Mouse (Mus musculus): ENCODE data around the gene Usp4. TPM values are rescaled to one million over a fixed set of nuclear protein-coding genes. Genes with fewer than 3 reads are reported as not detected.

Usp4 gene
- polyA plus RNA-seq, 2 experiments, result 86.8 to 102 TPM

DNA sequence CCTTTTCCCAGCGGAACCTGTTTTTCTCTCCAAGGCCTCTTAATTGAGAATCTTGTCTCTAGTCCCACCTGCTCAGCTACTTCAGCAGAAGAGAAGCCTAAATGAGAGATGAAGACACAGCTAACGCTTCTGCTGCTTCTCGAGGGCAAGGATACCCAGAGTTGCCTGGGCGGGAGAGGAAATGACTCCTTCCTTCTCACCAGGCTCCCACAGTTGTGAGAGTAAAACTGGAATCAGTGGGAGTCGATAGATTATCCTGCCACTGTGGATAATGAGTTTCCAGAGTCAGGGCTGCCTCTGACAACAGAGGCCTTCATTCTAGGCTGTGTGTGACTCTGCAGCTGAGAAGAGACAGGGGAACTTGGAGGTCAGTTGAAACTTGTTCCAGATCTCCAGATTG is 92.8 kb downstream of the Usp4 start:
- Histone ChIP-seq H3K9me3 (ENCODE audit: control insufficient read depth, low read length) (no peaks in the 10 kb centered on the region), H3K4me1 (ENCODE audit: control insufficient read depth, insufficient read depth, low read length) (no peaks in the 10 kb centered on the region), H3K27ac (replicated peaks; ENCODE audit: low read depth, low read length) (no peak overlapping the region), H3K4me3 (replicated peaks; ENCODE audit: low read length) (no peak overlapping the region), H3K4me2 (replicated peaks; ENCODE audit: low read depth, low read length, severe bottlenecking) (no peak overlapping the region), H3K27me3 (ENCODE audit: control insufficient read depth, insufficient read depth, low read length) (no peaks in the 10 kb centered on the region), H3K9ac (ENCODE audit: low read depth, low read length, severe bottlenecking) (no peak overlapping the region; the same call in 1 of the 2 replicates), H3K36me3 (ENCODE audit: control insufficient read depth, insufficient read depth, low read length) (no peaks in the 10 kb centered on the region)
- WGBS, result 64% methylated on average over 5 of the region's 5 CpGs
- ATAC-seq (ENCODE audit: low FRiP score, low read depth), result no peak
- no peak for TF ChIP-seq POLR2A (IDR thresholded peaks at IDR 0.05; ENCODE audit: borderline replicate concordance, extremely low read depth, insufficient read depth, insufficient read length)
- no peak for DNase-seq (ENCODE audit: low spot score)

GRCm38 (mm10) chr9:108441236-108441919 is 93.7 kb downstream of the Usp4 start:
- no peak overlapping the region for H3K4me2 ChIP-seq (replicated peaks; ENCODE audit: low read depth, low read length, severe bottlenecking)
- H3K36me3 ChIP-seq (ENCODE audit: control insufficient read depth, insufficient read depth, low read length), result no peaks in the 10 kb centered on the region
- WGBS, result 83% methylated on average over 11 of the region's 11 CpGs
- H3K4me1 ChIP-seq (ENCODE audit: control insufficient read depth, insufficient read depth, low read length), result no peaks in the 10 kb centered on the region
- no peak overlapping the region for H3K4me3 ChIP-seq (replicated peaks; ENCODE audit: low read length)
- no peak overlapping the region for H3K9ac ChIP-seq (ENCODE audit: low read depth, low read length, severe bottlenecking)
- no peak for TF ChIP-seq POLR2A (IDR thresholded peaks at IDR 0.05; ENCODE audit: borderline replicate concordance, extremely low read depth, insufficient read depth, insufficient read length)
- H3K9me3 ChIP-seq (ENCODE audit: control insufficient read depth, low read length), result no peaks in the 10 kb centered on the region
- DNase-seq (ENCODE audit: low spot score) (peak; percentile 13), ATAC-seq (ENCODE audit: low FRiP score, low read depth) (no peak)
- no peaks in the 10 kb centered on the region for H3K27me3 ChIP-seq (ENCODE audit: control insufficient read depth, insufficient read depth, low read length)
- no peak overlapping the region for H3K27ac ChIP-seq (replicated peaks; ENCODE audit: low read depth, low read length)

Other genes starting within 250 kb of the Usp4 start
- 1.1 and 1.3 TPM in 2 replicates for gene Bsn, start 157.5 kb upstream of the Usp4 start, polyA plus RNA-seq (2012; rRNA removed)
- 0.68 and 0.73 TPM in 2 replicates for gene Bsn, start 157.5 kb upstream of the Usp4 start, polyA plus RNA-seq (2014; fragmentation: Nextera tagmentation; extraction: Ambion mirVana)
- gene Dag1, start 83.9 kb upstream of the Usp4 start, polyA plus RNA-seq (2012; rRNA removed), result 49.7 and 57.4 TPM in 2 replicates
- gene Dag1, start 83.9 kb upstream of the Usp4 start, polyA plus RNA-seq (2014; fragmentation: Nextera tagmentation; extraction: Ambion mirVana), result 77.4 and 82.5 TPM in 2 replicates
- gene Nicn1, start 57.4 kb upstream of the Usp4 start, polyA plus RNA-seq (2012; rRNA removed), result 37.5 and 61.3 TPM in 2 replicates
- 40.2 and 49.6 TPM in 2 replicates for gene Nicn1, start 57.4 kb upstream of the Usp4 start, polyA plus RNA-seq (2014; fragmentation: Nextera tagmentation; extraction: Ambion mirVana)
- gene Amt, start 51.0 kb upstream of the Usp4 start, polyA plus RNA-seq (2012; rRNA removed), result 28.2 and 29.7 TPM in 2 replicates
- gene Amt, start 51.0 kb upstream of the Usp4 start, polyA plus RNA-seq (2014; fragmentation: Nextera tagmentation; extraction: Ambion mirVana), result 6.9 and 7.0 TPM in 2 replicates
- gene Rhoa, start 41.7 kb upstream of the Usp4 start, polyA plus RNA-seq (2012; rRNA removed), result 214 and 240 TPM in 2 replicates
- gene Rhoa, start 41.7 kb upstream of the Usp4 start, polyA plus RNA-seq (2014; fragmentation: Nextera tagmentation; extraction: Ambion mirVana), result 296 and 326 TPM in 2 replicates
- 36.8 and 41.4 TPM in 2 replicates for gene Tcta, start 41.7 kb upstream of the Usp4 start, polyA plus RNA-seq (2012; rRNA removed)
- 37.4 and 38.6 TPM in 2 replicates for gene Tcta, start 41.7 kb upstream of the Usp4 start, polyA plus RNA-seq (2014; fragmentation: Nextera tagmentation; extraction: Ambion mirVana)
- 476 and 533 TPM in 2 replicates for gene Gpx1, start 8.9 kb upstream of the Usp4 start, polyA plus RNA-seq (2012; rRNA removed)
- 686 and 718 TPM in 2 replicates for gene Gpx1, start 8.9 kb upstream of the Usp4 start, polyA plus RNA-seq (2014; fragmentation: Nextera tagmentation; extraction: Ambion mirVana)
- 1.0 TPM in 2 replicates for gene 1700102P08Rik, start 45.0 kb downstream of the Usp4 start, polyA plus RNA-seq (2012; rRNA removed)
- 0.96 and 1.2 TPM in 2 replicates for gene 1700102P08Rik, start 45.0 kb downstream of the Usp4 start, polyA plus RNA-seq (2014; fragmentation: Nextera tagmentation; extraction: Ambion mirVana)
- gene Ccdc36, start 80.6 kb downstream of the Usp4 start, polyA plus RNA-seq (2012; rRNA removed), result 1.5 and 2.2 TPM in 2 replicates
- 1.3 and 1.7 TPM in 2 replicates for gene Ccdc36, start 80.6 kb downstream of the Usp4 start, polyA plus RNA-seq (2014; fragmentation: Nextera tagmentation; extraction: Ambion mirVana)
- not detected in 2 replicates for gene BC048562, start 88.6 kb downstream of the Usp4 start, polyA plus RNA-seq (2012; rRNA removed)
- gene BC048562, start 88.6 kb downstream of the Usp4 start, polyA plus RNA-seq (2014; fragmentation: Nextera tagmentation; extraction: Ambion mirVana), result not detected in 2 replicates
- 29.2 and 34.4 TPM in 2 replicates for gene Ccdc71, start 112.7 kb downstream of the Usp4 start, polyA plus RNA-seq (2012; rRNA removed)
- gene Ccdc71, start 112.7 kb downstream of the Usp4 start, polyA plus RNA-seq (2014; fragmentation: Nextera tagmentation; extraction: Ambion mirVana), result 45.4 and 49.8 TPM in 2 replicates
- 43.1 and 60.6 TPM in 2 replicates for gene Klhdc8b, start 113.7 kb downstream of the Usp4 start, polyA plus RNA-seq (2012; rRNA removed)
- gene Klhdc8b, start 113.7 kb downstream of the Usp4 start, polyA plus RNA-seq (2014; fragmentation: Nextera tagmentation; extraction: Ambion mirVana), result 27.7 and 32.2 TPM in 2 replicates
- 214 and 236 TPM in 2 replicates for gene Lamb2, start 131.9 kb downstream of the Usp4 start, polyA plus RNA-seq (2012; rRNA removed)
- gene Lamb2, start 131.9 kb downstream of the Usp4 start, polyA plus RNA-seq (2014; fragmentation: Nextera tagmentation; extraction: Ambion mirVana), result 59.0 and 69.4 TPM in 2 replicates
- gene Usp19, start 142.7 kb downstream of the Usp4 start, polyA plus RNA-seq (2012; rRNA removed), result 160 and 219 TPM in 2 replicates
- gene Usp19, start 142.7 kb downstream of the Usp4 start, polyA plus RNA-seq (2014; fragmentation: Nextera tagmentation; extraction: Ambion mirVana), result 59.3 and 66.4 TPM in 2 replicates
- 238 and 323 TPM in 2 replicates for gene Qars, start 159.9 kb downstream of the Usp4 start, polyA plus RNA-seq (2012; rRNA removed)
- 108 and 117 TPM in 2 replicates for gene Qars, start 159.9 kb downstream of the Usp4 start, polyA plus RNA-seq (2014; fragmentation: Nextera tagmentation; extraction: Ambion mirVana)
- 126 and 157 TPM in 2 replicates for gene Qrich1, start 169.0 kb downstream of the Usp4 start, polyA plus RNA-seq (2012; rRNA removed)
- 120 and 132 TPM in 2 replicates for gene Qrich1, start 169.0 kb downstream of the Usp4 start, polyA plus RNA-seq (2014; fragmentation: Nextera tagmentation; extraction: Ambion mirVana)
- gene Impdh2, start 212.4 kb downstream of the Usp4 start, polyA plus RNA-seq (2012; rRNA removed), result 208 and 280 TPM in 2 replicates
- gene Impdh2, start 212.4 kb downstream of the Usp4 start, polyA plus RNA-seq (2014; fragmentation: Nextera tagmentation; extraction: Ambion mirVana), result 184 and 191 TPM in 2 replicates
- 23.1 and 28.3 TPM in 2 replicates for gene Ndufaf3, start 219.6 kb downstream of the Usp4 start, polyA plus RNA-seq (2012; rRNA removed)
- 40.9 and 42.7 TPM in 2 replicates for gene Ndufaf3, start 219.6 kb downstream of the Usp4 start, polyA plus RNA-seq (2014; fragmentation: Nextera tagmentation; extraction: Ambion mirVana)
- 144 and 198 TPM in 2 replicates for gene Dalrd3, start 222.0 kb downstream of the Usp4 start, polyA plus RNA-seq (2012; rRNA removed)
- 124 and 132 TPM in 2 replicates for gene Dalrd3, start 222.0 kb downstream of the Usp4 start, polyA plus RNA-seq (2014; fragmentation: Nextera tagmentation; extraction: Ambion mirVana)
- gene Wdr6, start 230.9 kb downstream of the Usp4 start, polyA plus RNA-seq (2012; rRNA removed), result 123 and 175 TPM in 2 replicates
- 91.5 and 115 TPM in 2 replicates for gene Wdr6, start 230.9 kb downstream of the Usp4 start, polyA plus RNA-seq (2014; fragmentation: Nextera tagmentation; extraction: Ambion mirVana)
- gene P4htm, start 249.8 kb downstream of the Usp4 start, polyA plus RNA-seq (2012; rRNA removed), result 14.3 and 17.8 TPM in 2 replicates
- gene P4htm, start 249.8 kb downstream of the Usp4 start, polyA plus RNA-seq (2014; fragmentation: Nextera tagmentation; extraction: Ambion mirVana), result 7.8 and 8.8 TPM in 2 replicates

Data from limb, embryonic 14.5 days (tissue).